Mouse (Mus musculus): ENCODE data around the gene S1pr5.

- TF ChIP-seq CTCF (IDR thresholded peaks at IDR 0.05; ENCODE audit: low read depth): no peak
- 0 out of 2 replicates have a peak, but pooled peaks have one; percentile 15 for TF ChIP-seq EP300 (IDR thresholded peaks at IDR 0.05; ENCODE audit: low read depth)
Measured at GRCm38 (mm10) chr9:21274336-21274735, 26.1 kb upstream of the S1pr5 start.

Measured in liver, postnatal 0 days (tissue).